Mouse (Mus musculus) intestine, embryonic 14.5 days (tissue): Measurements from ENCODE around the gene Sccpdh. TPM values are rescaled to one million over a fixed set of nuclear protein-coding genes. Genes with fewer than 3 reads are reported as not detected.

Experiments used
- ATAC-seq: fragments of 200-750 bp; cut with Nextera tagmentation; replicated peaks from 2 replicates; pipeline ENCODE4 v1.8.0; 2017; ENCODE audit warnings: low read depth, moderate number of reproducible peaks, moderate TSS enrichment, moderate library complexity; ENCODE audit not compliant: low FRiP score, low TSS enrichment
- DNase-seq: peaks from one replicate; pipeline ENCODE4 v3.0.0-alpha.2; 2018; ENCODE audit warnings: low spot score
- H3K27ac ChIP-seq: fragments of 300-500 bp; sonication (generic); 2 replicates; pipeline ENCODE4 v1.5.1; 2014; ENCODE audit warnings: low read depth, mild to moderate bottlenecking, control low read depth
- H3K27me3 ChIP-seq: fragments of 300-500 bp; sonication (generic); replicated peaks from 2 replicates; pipeline ENCODE4 v1.6.1; 2014; ENCODE audit warnings: low read length, control low read depth; ENCODE audit not compliant: control insufficient read depth, insufficient read depth
- H3K36me3 ChIP-seq: fragments of 300-500 bp; sonication (generic); 2 replicates; pipeline ENCODE4 v1.6.1; 2014; ENCODE audit warnings: low read length, control low read depth; ENCODE audit not compliant: control insufficient read depth, insufficient read depth
- H3K4me1 ChIP-seq: fragments of 300-500 bp; sonication (generic); replicated peaks from 2 replicates; pipeline ENCODE4 v1.6.1; 2014; ENCODE audit warnings: low read length, control low read depth, mixed read lengths; ENCODE audit not compliant: control insufficient read depth, insufficient read depth
- H3K4me2 ChIP-seq: fragments of 300-500 bp; sonication (generic); 2 replicates; pipeline ENCODE4 v1.6.1; 2014; ENCODE audit warnings: low read length
- H3K4me3 ChIP-seq: fragments of 300-500 bp; sonication (generic); 2 replicates; pipeline ENCODE4 v1.5.1; 2014; ENCODE audit warnings: low read depth, low read length, control low read depth, mixed read lengths
- H3K9ac ChIP-seq: fragments of 300-500 bp; sonication (generic); 2 replicates; pipeline ENCODE4 v1.6.1; 2014; ENCODE audit warnings: mild to moderate bottlenecking, low read length
- H3K9me3 ChIP-seq: fragments of 300-500 bp; sonication (generic); 2 replicates; pipeline ENCODE4 v1.6.1; 2016; ENCODE audit warnings: low read length, control low read depth; ENCODE audit not compliant: control insufficient read depth
- WGBS: fragments of 180-500 bp; shearing (Covaris S2); extraction: QIAGEN DNeasy Blood & Tissue Kit; methylation state at CpG from one replicate; pipeline ENCODE4 v1.1.7; 2014; 5-methylcytosine and 5-hydroxymethylcytosine counted together
- polyA plus RNA-seq: library from polyadenylated mRNA; unstranded; fragments of >200 nt; fragmentation: Nextera tagmentation; extraction: Ambion mirVana; gene quantifications from 2 replicates; pipeline ENCODE4 v1.2.1, GENCODE M21; 2014

The Sccpdh gene
- 56.3 and 61.7 TPM in 2 replicates for polyA plus RNA-seq

- under 1% methylated on average over 65 of the region's 84 CpGs for WGBS
- ATAC-seq (peak; percentile 95), DNase-seq (peak; percentile 88)
- Histone ChIP-seq H3K27ac (peak within 1 kb of the TSS; percentile 78), H3K27me3 (no peaks in the 10 kb centered on the region), H3K4me1 (peaks cover 12% of the 10 kb centered on the region), H3K4me3 (peak within 1 kb of the TSS; percentile 91), H3K9me3 (no peaks in the 10 kb centered on the region), H3K9ac (peak within 1 kb of the TSS; percentile 83), H3K36me3 (peaks cover 13% of the 10 kb centered on the region), H3K4me2 (peak within 1 kb of the TSS; percentile 76)
These were observed at the start of gene Sccpdh for GRCm38 (mm10) chr1:179668013-179668805. Sccpdh (plus strand) TSS chr1:179668210.

DNA sequence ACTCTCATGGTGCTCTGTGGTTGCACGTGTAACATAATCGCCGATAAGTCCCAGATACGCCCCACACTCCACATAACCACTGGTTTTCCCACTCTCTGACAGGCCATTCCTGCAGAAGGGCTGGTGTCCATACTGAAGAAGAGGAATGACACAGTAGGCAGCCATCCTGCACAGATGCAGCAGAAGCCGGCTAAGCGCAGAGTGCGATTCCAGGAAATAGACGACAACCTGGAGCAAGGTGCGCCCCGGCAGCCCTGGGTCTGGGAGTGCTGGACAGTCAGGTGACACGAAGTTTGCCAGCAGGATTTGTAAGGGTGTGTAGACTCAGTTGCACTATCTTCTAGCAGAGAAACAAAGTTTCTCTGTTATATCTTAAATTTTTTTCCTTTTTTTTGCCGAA is 45.3 kb upstream of the Sccpdh start:
- Histone ChIP-seq H3K36me3 (peaks cover 8% of the 10 kb centered on the region), H3K27ac (no peak overlapping the region), H3K9me3 (no peaks in the 10 kb centered on the region), H3K4me2 (no peak overlapping the region), H3K4me3 (no peak overlapping the region), H3K4me1 (no peaks in the 10 kb centered on the region), H3K27me3 (no peaks in the 10 kb centered on the region), H3K9ac (no peak overlapping the region)
- WGBS = 92% methylated on average over 12 of the region's 12 CpGs
- no peak for ATAC-seq
- no peak for DNase-seq

DNA sequence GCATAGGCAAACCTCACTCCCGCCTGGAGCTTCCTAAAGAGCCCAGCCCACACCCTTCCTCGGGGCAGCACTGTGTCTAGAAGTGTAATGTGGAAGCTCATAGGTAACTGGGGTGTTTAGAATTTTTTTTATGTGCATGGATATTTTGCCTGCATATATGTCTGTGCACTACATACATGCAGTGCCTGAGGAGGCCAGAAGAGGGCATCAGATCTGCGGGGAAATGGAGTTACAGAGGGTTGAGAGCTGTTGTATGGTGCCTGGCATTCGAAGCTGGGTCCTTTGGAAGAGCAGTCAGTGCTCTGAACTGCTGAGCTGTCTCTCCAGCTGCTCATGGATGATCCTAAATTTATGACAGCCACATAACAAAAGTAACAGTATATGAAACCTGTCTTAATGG is 44.4 kb upstream of the Sccpdh start:
- WGBS = 62% methylated on average over 4 of the region's 4 CpGs
- Histone ChIP-seq H3K27me3 (no peaks in the 10 kb centered on the region), H3K4me1 (no peaks in the 10 kb centered on the region), H3K4me2 (no peak overlapping the region), H3K9ac (no peak overlapping the region), H3K4me3 (no peak overlapping the region), H3K9me3 (no peaks in the 10 kb centered on the region), H3K36me3 (peaks cover 8% of the 10 kb centered on the region), H3K27ac (no peak overlapping the region)
- ATAC-seq (no peak), DNase-seq (peak; percentile 61)

DNA sequence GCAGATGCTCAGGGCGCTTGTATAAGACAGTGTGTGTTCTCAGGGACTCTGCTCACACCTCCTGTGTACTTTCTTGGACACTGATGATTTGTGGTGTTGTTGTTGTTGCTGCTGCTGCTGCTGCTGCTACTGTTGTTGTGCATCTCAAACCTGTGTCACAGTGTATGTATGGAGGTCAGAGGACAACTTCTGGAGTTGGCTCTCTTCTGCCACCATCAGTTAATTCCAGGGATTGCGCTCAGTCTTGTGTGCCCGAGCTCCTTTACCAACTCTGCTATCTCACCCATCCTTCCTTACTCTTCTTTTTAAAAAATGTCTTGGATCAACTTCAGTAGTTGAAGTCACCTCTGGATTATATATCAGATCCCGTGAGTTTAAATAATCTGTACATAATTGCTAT is 43.7 kb upstream of the Sccpdh start:
- no peak overlapping the region for H3K9ac ChIP-seq
- H3K27me3 ChIP-seq = no peaks in the 10 kb centered on the region
- H3K36me3 ChIP-seq = peaks cover 8% of the 10 kb centered on the region
- H3K4me3 ChIP-seq = no peak overlapping the region
- peak; percentile 77 for DNase-seq
- no peak overlapping the region for H3K27ac ChIP-seq
- ATAC-seq = no peak
- H3K4me2 ChIP-seq = no peak overlapping the region
- 65% methylated on average over 4 of the region's 4 CpGs for WGBS
- no peaks in the 10 kb centered on the region for H3K4me1 ChIP-seq
- no peaks in the 10 kb centered on the region for H3K9me3 ChIP-seq

GRCm38 (mm10) chr1:179627855-179628254 is 40.2 kb upstream of the Sccpdh start:
- DNase-seq = no peak
- whole genome bisulfite sequencing = 78% methylated on average over 4 of the region's 4 CpGs
- no peak overlapping the region for H3K27ac ChIP-seq
- no peaks in the 10 kb centered on the region for H3K4me1 ChIP-seq
- H3K27me3 ChIP-seq = no peaks in the 10 kb centered on the region
- H3K36me3 ChIP-seq = peaks cover 8% of the 10 kb centered on the region
- H3K9ac ChIP-seq = no peak overlapping the region
- H3K4me2 ChIP-seq = no peak overlapping the region
- no peaks in the 10 kb centered on the region for H3K9me3 ChIP-seq
- ATAC-seq = no peak
- H3K4me3 ChIP-seq = no peak overlapping the region

- no peak overlapping the region for H3K9ac ChIP-seq
- ATAC-seq = peak; percentile 69
- H3K4me3 ChIP-seq = no peak overlapping the region
- peaks cover 8% of the 10 kb centered on the region for H3K36me3 ChIP-seq
- H3K27ac ChIP-seq = no peak overlapping the region
- no peak overlapping the region for H3K4me2 ChIP-seq
- no peaks in the 10 kb centered on the region for H3K27me3 ChIP-seq
- H3K9me3 ChIP-seq = no peaks in the 10 kb centered on the region
- DNase-seq = peak; percentile 58
- H3K4me1 ChIP-seq = no peaks in the 10 kb centered on the region
- 51% methylated on average over 8 of the region's 8 CpGs for WGBS
These were observed 39.4 kb upstream of the Sccpdh start for GRCm38 (mm10) chr1:179628438-179629106.

- no peak for DNase-seq
- H3K36me3 ChIP-seq = peaks cover 8% of the 10 kb centered on the region
- WGBS = 76% methylated on average over 5 of the region's 5 CpGs
- H3K4me2 ChIP-seq = no peak overlapping the region
- no peak overlapping the region for H3K9ac ChIP-seq
- H3K4me1 ChIP-seq = no peaks in the 10 kb centered on the region
- ATAC-seq = no peak
- no peak overlapping the region for H3K4me3 ChIP-seq
- no peaks in the 10 kb centered on the region for H3K9me3 ChIP-seq
- no peaks in the 10 kb centered on the region for H3K27me3 ChIP-seq
- no peak overlapping the region for H3K27ac ChIP-seq
These were observed 38.7 kb upstream of the Sccpdh start for GRCm38 (mm10) chr1:179629276-179629675.

- no peak overlapping the region for H3K9ac ChIP-seq
- no peaks in the 10 kb centered on the region for H3K27me3 ChIP-seq
- no peaks in the 10 kb centered on the region for H3K4me1 ChIP-seq
- WGBS = 80% methylated on average over 11 of the region's 11 CpGs
- no peaks in the 10 kb centered on the region for H3K9me3 ChIP-seq
- DNase-seq (no peak), ATAC-seq (no peak)
- no peak overlapping the region for H3K4me3 ChIP-seq
- H3K4me2 ChIP-seq = no peak overlapping the region
- no peaks in the 10 kb centered on the region for H3K36me3 ChIP-seq
- H3K27ac ChIP-seq = no peak overlapping the region
These were observed 35.1 kb upstream of the Sccpdh start for GRCm38 (mm10) chr1:179632746-179633413.
